Mouse (Mus musculus): ENCODE measurements around the gene P3h1.

The P3h1 gene

DNA sequence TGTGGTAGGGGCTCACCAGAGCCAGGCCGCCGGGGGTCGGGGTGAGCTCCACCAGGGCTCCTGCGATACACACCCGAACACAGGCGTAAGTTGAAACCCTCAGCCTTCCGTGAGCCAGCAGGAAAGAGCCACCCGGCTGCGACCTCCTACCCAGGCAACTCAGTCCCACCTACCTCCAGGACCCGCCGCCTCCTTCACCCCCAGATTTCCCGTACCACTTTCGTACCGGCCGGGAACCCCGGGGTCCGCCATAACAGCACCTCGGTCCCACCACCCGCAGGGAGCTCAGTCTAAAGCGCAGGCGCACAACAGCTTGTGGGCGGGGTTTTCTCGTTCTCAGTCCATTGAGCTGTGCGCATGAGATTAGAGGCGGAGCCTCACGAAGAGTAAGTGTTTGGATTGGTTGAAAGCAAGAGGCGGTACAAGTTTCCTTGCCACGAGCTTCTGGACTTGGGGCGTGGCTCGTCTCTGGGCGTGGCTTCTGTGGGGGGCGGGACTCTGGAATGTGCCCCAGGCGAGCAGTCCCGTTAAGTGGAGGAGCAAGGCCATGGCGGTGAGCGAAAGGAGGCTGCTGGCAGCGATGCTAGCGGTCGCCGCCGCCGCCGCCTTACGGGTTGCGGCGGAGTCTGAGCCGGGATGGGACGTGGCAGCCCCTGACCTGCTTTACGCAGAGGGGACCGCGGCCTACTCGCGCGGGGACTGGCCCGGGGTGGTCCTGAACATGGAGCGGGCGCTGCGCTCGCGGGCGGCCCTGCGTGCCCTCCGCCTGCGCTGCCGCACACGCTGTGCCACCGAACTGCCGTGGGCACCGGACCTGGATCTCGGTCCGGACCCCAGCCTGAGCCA, at the start of gene P3h1, which contains the start of gene AU022252:
Gene P3h1, plus strand, starts transcription at position 506 of the 846 bp plus-strand sequence.
Gene AU022252, minus strand, starts transcription at position 303 of the 846 bp plus-strand sequence.
- DNase-seq (ENCODE audit: low read depth, low spot score): peak; percentile 99

DNA sequence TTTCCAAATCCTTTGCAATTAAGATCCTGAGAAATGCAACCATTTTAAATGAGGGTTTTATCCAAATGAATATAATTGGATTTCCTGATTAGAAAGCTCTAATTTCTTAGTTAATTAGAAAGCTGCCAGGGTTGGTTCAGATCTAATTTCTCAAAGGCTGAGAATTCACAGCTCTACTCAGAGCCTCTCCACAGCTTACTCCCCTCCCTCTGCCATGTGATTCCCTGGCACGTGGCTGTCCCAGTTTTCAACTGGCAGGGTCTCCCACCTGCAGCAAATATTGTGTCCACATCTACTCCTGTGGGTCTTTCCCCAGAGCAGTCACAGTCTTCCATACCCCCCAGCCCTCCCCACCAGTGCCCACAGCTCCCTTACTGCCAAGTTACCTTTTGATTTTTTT, 49.2 kb upstream of the P3h1 start:
- DNase-seq (ENCODE audit: low read depth, low spot score): no peak

- DNase-seq (ENCODE audit: low read depth, low spot score): no peak
Observed at GRCm38 (mm10) chr4:119185771-119186170, 46.9 kb upstream of the P3h1 start.

GRCm38 (mm10) chr4:119188060-119188785, 44.5 kb upstream of the P3h1 start:
- no peak for DNase-seq (ENCODE audit: low read depth, low spot score)

DNA sequence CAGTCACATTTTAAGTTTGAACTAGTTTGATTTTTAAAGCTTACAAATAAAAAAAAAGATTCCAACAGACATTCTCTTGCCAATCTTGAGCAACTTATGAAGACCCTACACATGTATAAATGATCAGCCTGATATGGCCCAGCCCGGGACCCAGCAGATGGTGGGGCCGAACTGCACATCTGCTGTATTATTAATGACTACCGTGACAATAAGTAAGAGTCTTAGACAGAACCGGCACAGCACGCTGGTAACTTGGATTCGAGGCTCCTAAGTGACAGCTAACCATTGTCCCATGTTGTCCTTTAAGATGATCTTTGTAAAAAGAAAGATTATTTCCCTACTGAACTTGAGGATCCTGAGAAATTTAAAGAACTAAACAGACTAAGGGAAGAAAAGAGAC, 43.3 kb upstream of the P3h1 start:
- DNase-seq (ENCODE audit: low read depth, low spot score): no peak

- DNase-seq (ENCODE audit: low read depth, low spot score): no peak
Observed at GRCm38 (mm10) chr4:119189864-119190263, 42.9 kb upstream of the P3h1 start, which contains the start of gene Ermap. Gene Ermap, minus strand, starts transcription at chr4:119190011.

GRCm38 (mm10) chr4:119190618-119191017, 42.1 kb upstream of the P3h1 start:
- no peak for DNase-seq (ENCODE audit: low read depth, low spot score)

DNA sequence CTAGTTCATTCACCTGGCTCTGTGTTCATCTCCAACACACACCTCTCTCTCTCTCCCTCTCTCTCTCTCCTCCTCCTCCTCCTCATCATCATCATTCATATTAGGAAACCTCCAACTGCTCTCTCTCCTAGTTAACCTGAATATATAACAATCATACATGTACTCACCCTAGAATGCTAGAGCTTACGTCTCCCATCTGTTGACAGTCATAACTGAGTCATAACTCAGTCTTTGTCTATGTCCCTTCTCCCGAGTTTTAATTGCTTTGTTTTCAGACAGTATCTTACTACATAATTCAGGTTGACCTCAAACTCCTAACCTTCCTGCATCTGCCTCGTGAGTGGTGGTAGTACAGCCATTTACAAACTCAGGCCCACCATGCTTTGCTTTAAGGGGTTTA, 41.4 kb upstream of the P3h1 start:
- no peak for DNase-seq (ENCODE audit: low read depth, low spot score)

DNA sequence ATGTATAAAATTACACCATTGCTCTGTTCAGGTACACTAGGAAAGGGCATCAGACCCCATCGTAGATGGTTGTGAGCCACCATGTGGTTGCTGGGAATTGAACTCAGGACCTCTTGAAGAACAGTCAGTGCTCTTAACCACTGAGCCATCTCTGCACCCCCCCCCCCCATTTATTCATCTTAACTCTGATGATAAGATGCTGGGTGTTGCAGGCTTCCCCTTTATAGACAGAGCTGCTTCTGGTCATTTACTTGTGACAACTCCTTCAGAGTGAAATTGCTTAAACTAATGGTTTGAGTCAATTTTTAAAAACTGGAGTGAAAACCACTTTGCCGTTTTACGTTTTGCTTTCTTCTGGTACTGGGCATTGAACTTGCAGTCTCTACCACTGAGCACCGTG, 40.0 kb upstream of the P3h1 start:
- no peak for DNase-seq (ENCODE audit: low read depth, low spot score)

GRCm38 (mm10) chr4:119194909-119195581, 37.7 kb upstream of the P3h1 start, which contains the start of gene Svbp:
Gene Svbp, plus strand, starts transcription at chr4:119195306.
- DNase-seq (ENCODE audit: low read depth, low spot score): peak; percentile 89

DNA sequence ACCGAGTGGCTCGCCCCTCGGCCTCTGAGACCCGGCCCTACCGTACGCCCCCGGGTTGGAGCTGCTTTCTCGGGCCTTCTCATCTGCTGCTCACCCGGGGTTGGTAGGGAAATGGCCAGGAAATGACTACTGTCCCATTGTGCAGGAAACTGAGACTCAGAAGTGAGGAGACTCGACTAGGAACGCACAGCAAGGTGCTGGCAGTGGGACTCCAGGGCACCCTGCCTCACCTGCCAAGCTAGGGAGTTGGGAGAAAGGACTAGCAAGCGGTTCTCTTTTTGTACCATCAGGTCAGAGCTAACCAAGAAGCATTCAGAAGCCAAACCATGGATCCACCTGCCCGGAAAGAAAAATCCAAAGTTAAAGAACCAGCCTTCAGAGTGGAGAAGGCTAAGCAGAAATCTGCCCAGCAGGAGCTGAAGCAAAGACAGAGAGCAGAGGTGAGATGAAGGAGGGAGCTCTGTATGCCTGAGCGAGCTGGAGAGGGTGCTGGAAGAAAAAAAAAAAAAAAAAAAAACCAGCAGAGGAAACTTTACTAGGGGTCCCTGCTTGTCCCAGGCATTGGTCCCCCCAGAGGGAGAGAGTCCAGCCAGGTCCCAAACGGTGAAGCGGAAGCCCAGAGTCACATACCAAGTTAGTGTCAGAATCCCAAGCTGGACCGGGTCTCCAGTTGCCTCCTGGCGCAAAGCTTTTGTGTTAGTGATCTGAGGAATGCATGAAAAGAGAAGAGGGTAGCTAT, 37.0 kb upstream of the P3h1 start:
- DNase-seq (ENCODE audit: low read depth, low spot score): no peak

DNA sequence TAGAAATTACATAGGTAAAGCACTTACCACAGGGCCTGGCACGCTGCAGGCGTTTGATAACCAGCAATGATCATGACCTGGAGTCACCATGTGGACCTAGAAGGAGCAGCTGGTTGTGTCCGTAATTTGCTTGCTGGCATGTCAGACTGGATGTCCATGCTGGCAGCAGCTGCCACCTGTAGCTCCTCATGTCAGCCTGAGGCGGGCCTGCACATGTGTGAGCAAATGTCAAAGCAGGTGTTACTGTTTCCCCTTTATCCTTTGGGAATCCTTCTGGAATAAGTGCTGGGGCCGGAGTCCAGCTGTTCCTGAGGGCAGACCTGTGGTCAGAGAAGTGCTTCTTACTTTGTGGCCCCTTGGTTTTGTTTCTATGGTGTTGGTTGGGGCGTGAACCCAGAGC, 34.6 kb upstream of the P3h1 start:
- no peak for DNase-seq (ENCODE audit: low read depth, low spot score)

- DNase-seq (ENCODE audit: low read depth, low spot score): peak; percentile 77
Observed at GRCm38 (mm10) chr4:119204672-119205071, 28.0 kb upstream of the P3h1 start.

GRCm38 (mm10) chr4:119216667-119217066, 16.0 kb upstream of the P3h1 start:
- DNase-seq (ENCODE audit: low read depth, low spot score): no peak

DNA sequence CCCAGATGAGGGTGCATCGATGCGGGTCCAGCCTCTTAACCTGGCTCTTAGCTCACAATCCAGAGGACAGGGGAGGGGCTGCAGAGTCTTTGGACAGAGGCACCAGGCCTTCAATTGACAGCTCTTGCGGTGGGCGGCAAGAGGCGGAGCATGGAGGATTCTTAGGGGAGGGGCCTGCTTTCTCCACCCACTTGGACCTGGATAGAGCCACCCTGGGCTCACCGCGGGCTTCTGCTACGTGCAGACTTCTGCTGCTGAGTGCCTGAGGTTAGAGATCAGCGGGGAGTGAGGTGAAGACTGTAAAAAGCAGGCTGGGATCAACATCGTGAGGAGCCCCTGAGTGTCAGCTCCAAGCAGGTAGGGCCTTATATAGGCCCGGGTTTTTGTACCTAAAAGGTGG, 14.5 kb upstream of the P3h1 start, which contains the start of gene Tmem269:
Gene Tmem269, minus strand, starts transcription at position 49 of the 400 bp plus-strand sequence.
- DNase-seq (ENCODE audit: low read depth, low spot score): no peak

DNA sequence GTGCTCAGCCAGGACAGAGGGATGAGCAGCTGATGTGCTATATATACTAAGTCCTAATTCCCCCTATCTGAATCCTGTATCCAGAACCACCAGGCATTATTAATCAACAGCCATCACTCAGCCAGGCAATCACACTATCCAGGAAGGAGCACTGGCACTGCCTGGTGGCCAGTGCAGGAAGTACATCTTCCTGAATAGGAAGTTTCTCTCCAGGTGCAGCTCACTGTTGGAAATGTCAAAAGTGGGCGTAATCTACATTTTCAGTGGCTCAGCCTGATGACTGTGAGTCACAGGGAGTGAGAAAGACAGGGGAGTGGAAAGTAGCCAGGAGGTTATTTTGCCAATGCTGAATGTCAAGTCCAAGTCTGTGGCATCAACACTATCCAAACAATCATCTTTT, 9.0 kb upstream of the P3h1 start:
- DNase-seq (ENCODE audit: low read depth, low spot score): peak; percentile 45

- no peak for DNase-seq (ENCODE audit: low read depth, low spot score)
Observed at GRCm38 (mm10) chr4:119224534-119224933, 8.2 kb upstream of the P3h1 start.

GRCm38 (mm10) chr4:119225719-119226118, 7.0 kb upstream of the P3h1 start:
- DNase-seq (ENCODE audit: low read depth, low spot score): no peak

- DNase-seq (ENCODE audit: low read depth, low spot score): no peak
Observed at GRCm38 (mm10) chr4:119226751-119227150, 6.0 kb upstream of the P3h1 start.

DNA sequence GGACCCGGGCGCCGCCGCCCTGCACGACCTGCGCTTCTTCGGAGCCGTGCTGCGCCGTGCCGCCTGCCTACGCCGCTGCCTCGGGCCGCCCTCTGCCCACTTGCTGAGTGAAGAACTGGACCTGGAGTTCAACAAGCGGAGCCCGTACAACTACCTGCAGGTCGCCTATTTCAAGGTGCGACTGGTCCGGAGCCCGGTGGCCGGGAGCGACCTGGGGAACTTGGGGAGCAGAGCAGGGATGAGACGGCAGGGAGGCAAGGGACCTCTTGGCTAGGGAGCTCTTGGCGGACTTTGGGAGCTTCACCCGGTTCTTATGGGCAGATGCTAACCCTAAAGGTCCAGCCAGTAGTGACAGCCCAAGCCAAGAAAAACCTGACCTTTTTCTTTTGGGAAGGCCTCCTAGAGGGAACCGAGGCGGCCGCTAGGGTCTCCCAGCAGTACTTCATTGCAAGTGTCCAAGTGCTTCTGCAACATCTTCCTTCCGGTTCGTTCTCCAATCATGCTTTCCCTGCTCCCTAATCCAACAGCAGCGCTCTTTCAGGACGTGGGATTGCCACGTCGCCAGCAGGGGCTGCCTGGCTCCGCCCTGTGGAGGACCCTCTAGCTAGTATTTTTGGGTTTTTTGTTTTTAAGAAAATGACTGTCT, 664 bp downstream of the P3h1 start:
- DNase-seq (ENCODE audit: low read depth, low spot score): peak; percentile 91

DNA sequence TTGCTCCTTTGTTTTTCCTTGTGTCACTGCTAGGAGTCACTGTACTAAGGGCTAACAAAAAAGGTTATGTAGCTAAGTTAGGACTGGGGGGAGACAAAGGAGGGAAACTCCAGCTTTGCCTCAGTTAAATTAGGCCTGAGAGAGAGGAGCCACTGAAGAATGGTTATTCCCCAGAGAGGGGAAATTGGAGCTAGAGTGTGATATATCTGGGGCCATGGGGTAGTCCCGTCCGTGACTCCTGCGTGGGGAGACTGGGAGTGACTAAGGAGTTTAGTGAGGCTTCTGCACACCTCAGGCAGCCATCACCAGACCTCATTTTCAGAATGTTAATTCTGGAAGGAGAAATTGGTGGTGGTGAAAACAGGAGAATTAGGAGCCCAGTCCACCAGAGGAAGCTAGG, 1.6 kb downstream of the P3h1 start:
- no peak for DNase-seq (ENCODE audit: low read depth, low spot score)

All from mesoderm, embryonic 11.5 days (tissue).